Comparison of ENCODE assay signal across 21 mouse cellular contexts in genomic region chr9:105536877-105537276, GRCm38 (mm10). TPM values are rescaled to one million over a fixed set of nuclear protein-coding genes. Genes with fewer than 3 reads are reported as not detected.
DNase-seq lines count a peak whose midpoint lies in the region; ATAC-seq and TF ChIP-seq lines count a peak whose summit lies in the region.
"Had no signal": no experiment of that assay in that cellular context is flagged by ENCODE, and none has a peak within 500 bp of the region (broad histone marks: within the 10 kb centered on the region; RNA-seq: fewer than 3 reads in every experiment).

No protein-coding gene starts in this region.

- peak overlapping the region; percentile 11; the same call in 1 of the 2 replicates for H3K27ac ChIP-seq in heart, postnatal 0 days (ENCODE audit: low read depth)
- peak overlapping the region; percentile 47 for H3K27ac ChIP-seq in small intestine, adult 2 months (ENCODE audit: insufficient read depth, low read depth, low read length)
- H3K27ac ChIP-seq: embryonic facial prominence, embryonic 15.5 days; hindbrain, embryonic 13.5 days; limb, embryonic 15.5 days; liver, embryonic 15.5 days; macrophage had no signal

- no peak for TF ChIP-seq POLR2A in small intestine, adult 2 months (IDR thresholded peaks at IDR 0.05; ENCODE audit: low read depth, low read length)

- no peaks in the 10 kb centered on the region for H3K27me3 ChIP-seq in heart, postnatal 0 days (ENCODE audit: control insufficient read depth, insufficient read depth, low read length)
- no peaks in the 10 kb centered on the region for H3K27me3 ChIP-seq in small intestine, adult 2 months (ENCODE audit: control insufficient read depth, insufficient read depth, low read length)
- H3K27me3 ChIP-seq: embryonic facial prominence, embryonic 15.5 days; hindbrain, embryonic 13.5 days; limb, embryonic 15.5 days; liver, embryonic 15.5 days had no signal

- H3K9me3 ChIP-seq in heart, postnatal 0 days (replicated peaks; ENCODE audit: control insufficient read depth, low read length): 0 out of 2 replicates have a peak, but pooled peaks cover 4% of the 10 kb centered on the region
- H3K9me3 ChIP-seq: embryonic facial prominence, embryonic 15.5 days; heart, embryonic 10.5 days; limb, embryonic 15.5 days; liver, embryonic 15.5 days had no signal

- 0 out of 2 replicates have a peak, but pooled peaks cover 4% of the 10 kb centered on the region for H3K4me1 ChIP-seq in heart, postnatal 0 days (ENCODE audit: control insufficient read depth, insufficient read depth)
- H3K4me1 ChIP-seq in small intestine, adult 2 months (ENCODE audit: control insufficient read depth, insufficient read depth, insufficient read length, low read length): peaks cover 1% of the 10 kb centered on the region; the same call in 1 of the 2 replicates
- H3K4me1 ChIP-seq: embryonic facial prominence, embryonic 15.5 days; liver, embryonic 15.5 days had no signal

- H3K4me3 ChIP-seq in heart, postnatal 0 days (ENCODE audit: low read depth, low read length): no peak overlapping the region
- no peak overlapping the region for H3K4me3 ChIP-seq in small intestine, adult 2 months (ENCODE audit: low read depth, low read length)
- H3K4me3 ChIP-seq: embryonic facial prominence, embryonic 15.5 days; heart, embryonic 10.5 days; hindbrain, embryonic 13.5 days; limb, embryonic 15.5 days; liver, embryonic 15.5 days had no signal

- 58% methylated on average over 10 of the region's 10 CpGs for WGBS in heart, postnatal 0 days
- 19% methylated on average over 10 of the region's 10 CpGs for WGBS in small intestine, adult 2 months

- no peaks in the 10 kb centered on the region for H3K36me3 ChIP-seq in heart, postnatal 0 days (replicated peaks; ENCODE audit: control insufficient read depth, insufficient read depth, low read length)
- H3K36me3 ChIP-seq in small intestine, adult 2 months (ENCODE audit: control insufficient read depth, insufficient read depth, low read length): no peaks in the 10 kb centered on the region
- H3K36me3 ChIP-seq: embryonic facial prominence, embryonic 15.5 days; heart, embryonic 10.5 days; hindbrain, embryonic 13.5 days; limb, embryonic 15.5 days; liver, embryonic 15.5 days had no signal

- ATAC-seq in heart, postnatal 0 days (ENCODE audit: insufficient read depth, low read depth): no peak
- ATAC-seq: activated CD4-positive, CD25-positive, alpha-beta regulatory T cell, adult 4 months had no signal

- no peak for TF ChIP-seq EP300 in heart, postnatal 0 days (IDR thresholded peaks at IDR 0.05; ENCODE audit: low read depth)

- TF ChIP-seq CTCF in heart, postnatal 0 days (IDR thresholded peaks at IDR 0.05; ENCODE audit: low read depth): no peak
- TF ChIP-seq CTCF in small intestine, adult 2 months (IDR thresholded peaks at IDR 0.05; ENCODE audit: extremely low read depth, insufficient read length, insufficient replicate concordance, low read depth, low read length): no peak

- DNase-seq in adrenal gland, adult 2 months: peak; percentile 17
- no peak for DNase-seq in adrenal gland, adult 18-20 months (ENCODE audit: low spot score in 2 of 2)
- DNase-seq in heart, postnatal 0 days (ENCODE audit: low spot score): no peak
- DNase-seq in heart, adult 11 months: no peak
- DNase-seq in adrenal gland, postnatal 36 days: peak; percentile 11 to 12
- no peak for DNase-seq in layer of hippocampus, adult 9-11 months
- no peak for DNase-seq in cerebellum, postnatal 10 days
- DNase-seq: cerebellum, adult 9-11 months; embryo, embryonic 11 days; gastrocnemius, postnatal 25 days; right cerebral cortex, adult 18-20 months; thymus, adult 2 months had no signal

- H3K4me2 ChIP-seq in heart, postnatal 0 days (ENCODE audit: low read depth, low read length): no peak overlapping the region
- H3K4me2 ChIP-seq: embryonic facial prominence, embryonic 15.5 days; hindbrain, embryonic 13.5 days; limb, embryonic 15.5 days; liver, embryonic 15.5 days; midbrain, embryonic 11.5 days had no signal

- H3K9ac ChIP-seq in heart, postnatal 0 days (replicated peaks; ENCODE audit: low read depth, low read length): no peak overlapping the region
- H3K9ac ChIP-seq: embryonic facial prominence, embryonic 15.5 days; hindbrain, embryonic 13.5 days; limb, embryonic 15.5 days; liver, embryonic 15.5 days had no signal

RNA-seq across cellular contexts. Expression of gene Atp2c1, which starts 9.8 kb away (rescaled TPM):
- 10 to 100 TPM; 85.5 to 90.5 TPM for total RNA-seq in adrenal gland, adult 2 months (2021)
- polyA plus RNA-seq in adrenal gland, adult 2 months (2012; rRNA removed): 53.6 and 54.5 TPM in 2 replicates
- total RNA-seq in adrenal gland, adult 18-20 months (2021): 10 to 100 TPM; 88.5 to 89.7 TPM
- 39.6 and 72.2 TPM in 2 replicates for total RNA-seq in heart, postnatal 0 days (2014; rRNA removed; ENCODE audit: low replicate concordance)
- polyA plus RNA-seq in heart, postnatal 0 days (2015; fragmentation: Nextera tagmentation; extraction: Ambion mirVana): 25.1 and 31.1 TPM in 2 replicates
- total RNA-seq in adrenal gland, postnatal 36 days (2021): 10 to 100 TPM; 70.5 to 89.1 TPM
- polyA plus RNA-seq in small intestine, adult 2 months (2012; rRNA removed): 22.5 and 34.1 TPM in 2 replicates

Comparison
In these comparisons a context has a peak if more than half of its experiments do, and no peak if none do; other contexts are left out.
1. DNase-seq: peak in adrenal gland, adult 2 months (single experiment) and adrenal gland, postnatal 36 days (2 of 2); none in adrenal gland, adult 18-20 months (0 of 2), heart, postnatal 0 days (single experiment), heart, adult 11 months (single experiment), layer of hippocampus, adult 9-11 months (single experiment) and cerebellum, postnatal 10 days (0 of 2).